Mouse (Mus musculus): ENCODE measurements at regions not wholly inside any gene's neighbourhood (a gene's known extent, or its start where the extent isn't known, plus 50 kb on each side); places are given as distances from the start of the nearest gene placed in this dataset.

- no peak for DNase-seq
These were observed 137.8 kb downstream of the Unc5cl start for GRCm38 (mm10) chr17:48592457-48592856.

GRCm38 (mm10) chr17:48595418-48595963 lies 140.8 kb downstream of the Unc5cl start:
- DNase-seq = no peak

DNA sequence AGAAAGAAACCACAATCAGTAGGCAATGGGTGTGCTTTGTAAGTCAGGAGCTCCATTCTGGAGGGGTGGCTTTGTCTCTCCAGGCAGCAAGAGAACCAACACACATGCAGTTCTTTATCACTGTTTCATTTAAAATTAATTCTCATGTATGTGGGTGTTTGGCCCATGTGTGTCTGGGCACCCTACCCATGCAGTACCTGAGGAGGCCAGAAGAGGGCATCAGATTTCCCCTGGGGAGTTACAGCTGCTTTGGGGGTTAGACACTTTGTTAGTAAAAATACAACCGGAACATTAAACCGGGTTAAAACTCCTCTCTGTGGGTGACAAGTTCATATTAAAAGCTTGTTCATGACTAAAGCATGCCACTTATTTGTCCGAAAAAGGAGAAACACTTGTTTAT lies 141.7 kb downstream of the Unc5cl start:
- peak; percentile 32 to 37 for DNase-seq

GRCm38 (mm10) chr17:48597301-48597700 lies 142.6 kb downstream of the Unc5cl start:
- no peak for DNase-seq

DNA sequence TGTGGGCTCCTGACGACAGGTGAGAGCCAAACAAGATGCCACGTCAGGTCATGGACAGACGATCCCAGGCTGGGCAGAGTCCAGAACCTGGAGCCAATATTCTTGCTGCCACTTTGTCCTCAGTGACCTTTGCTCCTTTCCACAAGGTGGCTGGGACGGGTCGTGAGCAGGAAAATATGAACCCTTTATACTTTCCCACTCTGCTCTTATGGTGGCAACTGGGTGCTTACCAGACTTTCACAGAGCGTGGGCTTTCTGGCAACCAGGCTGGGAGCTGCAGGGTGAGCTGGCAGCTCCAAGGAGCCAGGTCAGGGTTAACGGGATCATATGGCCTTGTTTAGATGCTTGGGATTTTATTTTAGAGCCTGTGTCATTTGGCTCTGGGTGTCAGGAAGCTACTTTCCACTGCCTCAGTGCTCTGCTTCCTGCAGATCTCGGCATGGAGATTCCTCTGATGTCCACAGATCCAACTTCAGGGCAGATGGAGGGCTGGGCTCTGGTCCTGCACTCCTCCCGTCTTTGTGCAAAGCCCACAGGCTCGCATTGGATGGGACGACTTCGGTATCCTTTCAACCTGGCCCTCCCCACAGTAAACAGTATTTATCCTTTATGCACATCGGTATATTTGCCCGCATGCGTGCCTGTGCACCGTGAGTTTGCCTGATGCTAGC lies 143.9 kb downstream of the Unc5cl start:
- no peak for DNase-seq

DNA sequence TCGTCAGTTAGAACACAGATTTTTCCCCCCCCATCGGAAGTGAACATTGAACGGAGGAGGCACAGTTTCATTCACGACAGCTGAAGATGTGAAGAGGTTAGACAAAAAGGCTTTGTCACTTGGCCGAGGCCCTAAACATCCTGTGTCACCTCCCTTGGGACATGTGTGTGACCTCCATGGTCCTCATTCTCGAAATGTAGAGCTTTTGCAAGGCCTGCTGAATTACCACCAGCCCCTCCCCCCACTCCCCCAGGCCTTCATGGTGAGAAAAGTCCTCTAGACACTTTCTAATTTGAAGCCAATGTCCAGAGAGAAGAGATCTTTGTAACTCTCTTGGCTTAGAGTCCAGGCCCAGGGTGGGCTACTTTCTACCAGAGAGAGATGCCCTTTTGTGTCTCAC lies 145.5 kb downstream of the Unc5cl start:
- peak; percentile 43 to 65 for DNase-seq

GRCm38 (mm10) chr17:48602554-48602953 lies 147.9 kb downstream of the Unc5cl start:
- peak; percentile 72 to 76 for DNase-seq

DNA sequence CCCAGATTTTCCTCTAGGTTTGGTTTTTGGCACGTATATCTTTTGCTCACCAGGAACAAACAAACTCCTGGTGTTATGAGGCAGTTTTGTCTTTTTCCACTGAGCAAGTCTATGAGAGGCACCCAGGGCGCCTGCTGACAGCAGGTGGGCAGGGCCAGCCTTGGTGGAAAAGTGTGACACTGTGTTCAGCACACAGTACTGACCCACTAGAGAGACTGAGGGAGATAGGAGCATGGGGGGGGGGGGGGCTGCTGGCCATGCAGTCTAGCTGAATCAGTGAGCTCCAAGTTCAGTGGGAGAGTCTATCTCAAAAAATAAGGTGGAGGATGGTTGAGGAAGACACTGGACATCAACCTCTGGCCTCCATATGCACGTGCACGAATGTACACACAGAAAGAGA lies 152.1 kb downstream of the Unc5cl start:
- DNase-seq = no peak

GRCm38 (mm10) chr17:48608315-48608714 lies 153.6 kb downstream of the Unc5cl start:
- DNase-seq = no peak

DNA sequence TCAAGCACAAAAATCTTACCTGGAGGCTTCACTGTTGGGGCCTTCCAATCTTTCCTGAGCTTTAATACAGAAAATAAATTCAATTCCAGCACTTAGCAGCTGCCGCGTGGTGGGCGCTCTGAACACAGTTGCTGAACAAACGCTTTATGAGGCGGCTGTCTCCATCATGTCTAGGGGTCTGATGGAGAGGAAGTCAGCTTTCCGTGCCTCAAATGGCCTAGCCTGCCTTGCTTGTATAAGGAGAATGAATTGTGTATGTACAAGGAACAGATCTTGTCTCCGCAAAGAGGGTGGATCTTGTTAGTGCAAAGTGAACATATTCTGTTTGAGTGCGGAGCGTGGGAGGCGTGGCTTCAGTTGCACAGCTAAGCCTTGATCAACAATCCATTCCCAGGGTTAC lies 155.4 kb downstream of the Unc5cl start:
- no peak for DNase-seq

DNA sequence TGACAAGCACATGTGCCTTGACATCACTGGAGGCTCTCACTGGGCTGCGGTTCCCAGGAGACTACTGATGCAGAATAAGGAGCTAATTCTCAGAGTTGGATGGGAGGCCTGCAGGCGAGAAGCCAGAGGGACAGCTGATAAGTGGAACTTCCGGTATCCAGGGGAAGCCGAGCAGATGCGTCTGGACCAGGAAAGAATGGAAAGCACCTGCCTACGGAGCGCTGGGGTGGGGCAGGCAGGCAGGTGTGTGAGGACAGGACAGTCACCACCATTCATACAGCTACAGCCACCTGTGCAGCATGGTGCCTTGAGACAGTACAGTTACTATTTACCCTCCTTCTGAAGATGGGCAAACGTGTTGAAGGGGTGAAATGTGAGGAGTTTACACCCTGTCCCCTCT lies 156.1 kb downstream of the Unc5cl start:
- no peak for DNase-seq

DNA sequence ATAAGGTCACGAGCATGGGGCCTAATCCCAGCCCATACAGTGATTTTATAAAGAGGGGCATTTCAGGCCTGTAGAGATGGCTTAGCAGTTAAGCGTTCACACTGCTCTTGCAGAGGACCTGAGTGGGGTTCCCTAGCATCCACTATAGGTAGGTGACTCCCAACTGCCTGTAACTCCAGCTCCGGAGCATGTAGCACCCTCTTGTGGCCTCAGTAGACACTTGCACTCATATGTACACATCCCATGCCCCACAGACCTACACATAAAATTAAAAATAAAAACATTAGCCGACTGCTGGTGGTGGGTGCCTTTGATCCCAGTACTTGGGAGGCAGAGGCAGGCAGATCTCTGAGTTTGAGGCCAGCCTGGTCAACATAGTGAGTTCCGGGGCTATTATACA lies 158.8 kb downstream of the Unc5cl start:
- no peak for DNase-seq

- no peak for DNase-seq
These were observed 160.5 kb downstream of the Unc5cl start for GRCm38 (mm10) chr17:48615248-48615647.

- no peak for DNase-seq
These were observed 161.5 kb downstream of the Unc5cl start for GRCm38 (mm10) chr17:48616205-48616604.

- no peak for DNase-seq
These were observed 166.2 kb downstream of the Unc5cl start for GRCm38 (mm10) chr17:48620896-48621295.

DNA sequence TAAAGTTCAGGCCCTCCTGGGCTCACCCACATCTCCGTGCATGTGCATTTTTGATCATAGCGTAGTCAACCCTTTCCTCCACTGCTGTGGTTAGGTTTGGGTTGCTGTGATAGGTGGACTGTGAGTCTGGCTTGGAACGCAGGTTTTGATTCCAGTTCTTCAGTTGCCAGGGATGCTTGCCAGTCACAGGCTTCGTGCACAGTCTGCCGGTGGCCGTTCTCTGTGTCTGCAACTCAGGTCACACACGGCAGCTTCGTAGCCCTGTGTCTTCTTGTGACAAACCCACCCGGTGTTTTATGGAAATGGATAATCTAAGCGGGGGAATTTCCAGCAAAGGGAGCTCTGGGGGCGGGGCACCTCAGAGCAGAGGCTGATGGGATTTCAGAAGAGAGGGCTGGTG lies 167.0 kb downstream of the Unc5cl start:
- no peak for DNase-seq

GRCm38 (mm10) chr17:48624937-48625336 lies 170.2 kb downstream of the Unc5cl start:
- no peak for DNase-seq

GRCm38 (mm10) chr17:48625971-48626370 lies 171.3 kb downstream of the Unc5cl start:
- DNase-seq = peak; percentile 12 to 26

DNA sequence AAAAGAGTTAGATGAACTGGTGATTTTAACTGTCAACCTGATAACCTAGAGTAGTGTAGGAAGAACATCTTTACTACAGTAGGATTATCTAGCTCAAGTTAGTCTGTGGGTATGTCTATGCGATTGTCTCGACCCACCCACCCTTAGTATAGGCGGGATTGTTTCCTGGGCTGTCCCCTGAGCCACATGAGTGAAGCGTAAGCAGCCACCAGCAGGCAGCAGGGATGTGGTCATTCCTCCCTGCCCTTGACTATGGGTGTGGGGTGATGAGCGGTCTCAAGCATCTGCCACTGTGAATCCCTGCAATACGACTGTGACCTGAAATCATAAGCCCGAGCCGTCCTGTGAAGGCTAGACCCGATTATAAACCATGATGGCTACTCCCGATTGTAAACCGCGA lies 184.9 kb downstream of the Unc5cl start:
- DNase-seq = no peak

- peak in 1 of 2 experiments; percentile 20 for DNase-seq
These were observed 188.9 kb downstream of the Unc5cl start for GRCm38 (mm10) chr17:48643533-48644019.

DNA sequence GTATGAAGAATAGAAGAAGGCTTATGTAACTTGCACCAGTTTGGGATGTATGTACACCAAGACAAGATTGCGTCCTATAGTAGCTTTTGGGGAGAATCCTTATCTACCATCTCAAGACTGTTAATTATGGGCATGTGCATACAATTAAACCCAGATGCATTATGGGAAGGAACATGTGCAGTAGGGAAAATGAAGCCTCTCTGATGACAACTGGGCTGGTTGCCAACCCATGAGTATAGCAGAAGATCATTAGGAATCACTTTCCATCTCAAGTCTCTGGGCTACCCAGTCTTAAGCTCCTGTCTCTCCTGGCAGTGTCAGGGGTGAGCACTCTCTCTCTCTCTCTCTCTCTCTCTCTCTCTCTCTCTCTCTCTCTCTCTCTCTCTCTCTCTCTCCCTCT lies 190.4 kb downstream of the Unc5cl start:
- no peak for DNase-seq

GRCm38 (mm10) chr17:48646626-48647195 lies 192.0 kb downstream of the Unc5cl start:
- no peak for DNase-seq

DNA sequence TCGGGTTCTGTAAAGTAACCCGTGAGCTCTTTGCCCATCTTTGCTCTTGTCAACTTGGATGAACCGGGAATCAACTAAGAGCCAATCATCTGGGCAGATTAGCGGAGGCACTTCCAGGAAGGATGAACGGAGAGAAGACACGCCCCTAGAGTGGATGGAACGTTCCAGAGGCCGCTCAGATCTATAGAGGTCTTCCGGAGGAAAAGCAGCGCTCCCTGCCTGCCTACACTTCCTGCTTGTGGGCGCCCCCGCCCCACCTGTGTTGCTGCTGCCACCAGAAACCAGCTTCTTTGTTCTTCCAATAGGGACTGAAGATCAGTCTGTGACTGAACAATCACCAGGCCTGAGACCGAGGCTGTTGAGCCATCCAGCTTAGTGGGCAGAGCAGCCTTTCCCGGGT lies 192.7 kb downstream of the Unc5cl start:
- peak in 1 of 2 experiments; percentile 21 for DNase-seq

DNA sequence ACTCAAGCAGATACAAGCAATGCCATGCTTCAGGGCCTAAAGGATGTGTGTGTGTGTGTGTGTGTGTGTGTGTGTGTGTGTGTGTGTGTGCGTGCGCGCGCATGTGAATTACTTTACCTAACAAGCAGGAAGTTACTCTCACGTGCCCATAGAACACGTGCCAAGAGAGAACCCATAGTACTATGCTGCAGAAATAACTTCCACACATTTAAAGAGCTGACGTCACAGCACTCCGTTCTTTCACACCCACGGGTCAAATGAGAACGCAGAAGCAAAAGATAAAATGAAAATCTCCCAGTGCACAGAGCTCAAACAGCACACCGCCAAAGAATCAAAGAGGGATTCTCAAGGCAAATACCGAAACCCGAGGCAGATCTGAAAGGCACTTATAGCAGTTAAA lies 195.9 kb downstream of the Unc5cl start:
- DNase-seq = no peak
